Mouse (Mus musculus) heart, embryonic 10.5 days (tissue): ENCODE data around the gene Kcna7. TPM values are rescaled to one million over a fixed set of nuclear protein-coding genes. Genes with fewer than 3 reads are reported as not detected.

Source experiments
- DNase-seq: peaks from one replicate; pipeline ENCODE4 v3.0.0-alpha.2; 2017; ENCODE audit warnings: low spot score
- H3K27ac ChIP-seq: fragments of 300-500 bp; sonication (generic); 2 replicates; pipeline ENCODE4 v1.5.1; 2016; ENCODE audit warnings: mild to moderate bottlenecking
- H3K27me3 ChIP-seq: fragments of 300-500 bp; sonication (generic); 2 replicates; pipeline ENCODE4 v1.6.1; 2016; ENCODE audit warnings: mild to moderate bottlenecking; ENCODE audit not compliant: poor library complexity, insufficient read depth, severe bottlenecking
- H3K36me3 ChIP-seq: fragments of 300-500 bp; sonication (generic); 2 replicates; pipeline ENCODE4 v1.6.1; 2016; ENCODE audit warnings: mild to moderate bottlenecking, moderate library complexity
- H3K4me1 ChIP-seq: fragments of 300-500 bp; sonication (generic); 2 replicates; pipeline ENCODE4 v1.6.1; 2016; ENCODE audit warnings: mild to moderate bottlenecking
- H3K4me3 ChIP-seq: fragments of 300-500 bp; sonication (generic); 2 replicates; pipeline ENCODE4 v1.5.1; 2016; ENCODE audit warnings: mild to moderate bottlenecking, moderate library complexity
- H3K9me3 ChIP-seq: fragments of 300-500 bp; sonication (generic); 2 replicates; pipeline ENCODE4 v1.6.1; 2016; ENCODE audit warnings: mild to moderate bottlenecking, moderate library complexity
- WGBS: fragments of 180-500 bp; shearing (Covaris S2); methylation state at CpG from one replicate; pipeline ENCODE4 v1.1.7; 2016; 5-methylcytosine and 5-hydroxymethylcytosine counted together
- polyA plus RNA-seq: library from polyadenylated mRNA; unstranded; fragments of >200 nt; fragmentation: Nextera tagmentation; extraction: Ambion mirVana; gene quantifications from 2 replicates; pipeline ENCODE4 v1.2.1, GENCODE M21; 2016

Gene Kcna7
- polyA plus RNA-seq, 1 experiment from 2014 or later, result 0.45 TPM

- Histone ChIP-seq H3K27ac (peak overlapping the region; percentile 18; the same call in 1 of the 2 replicates), H3K4me1 (peaks cover 52% of the 10 kb centered on the region), H3K4me3 (peak overlapping the region; percentile 25), H3K36me3 (peaks cover 26% of the 10 kb centered on the region), H3K9me3 (no peaks in the 10 kb centered on the region), H3K27me3 (peaks cover 93% of the 10 kb centered on the region)
- WGBS, result 8% methylated on average over 13 of the region's 13 CpGs
- no peak for DNase-seq
Observed at GRCm38 (mm10) chr7:45417962-45418492, 12.6 kb downstream of the Kcna7 start.

- H3K27ac ChIP-seq, result peak overlapping the region; percentile 37; the same call in 1 of the 2 replicates
- peaks cover 46% of the 10 kb centered on the region for H3K36me3 ChIP-seq
- peaks cover 33% of the 10 kb centered on the region for H3K4me1 ChIP-seq
- DNase-seq, result no peak
- H3K27me3 ChIP-seq, result peaks cover 72% of the 10 kb centered on the region
- WGBS, result 13% methylated on average over 27 of the region's 27 CpGs
- H3K9me3 ChIP-seq, result no peaks in the 10 kb centered on the region
- H3K4me3 ChIP-seq, result peak overlapping the region; percentile 25
Observed at GRCm38 (mm10) chr7:45419859-45420614, 14.6 kb downstream of the Kcna7 start.

GRCm38 (mm10) chr7:45420615-45420919 is 15.1 kb downstream of the Kcna7 start, which contains the start of gene Lhb:
Gene Lhb, plus strand, starts transcription at chr7:45420820.
- Histone ChIP-seq H3K27ac (peak within 1 kb of the TSS; percentile 37; the same call in 1 of the 2 replicates), H3K4me1 (peaks cover 28% of the 10 kb centered on the region), H3K9me3 (no peaks in the 10 kb centered on the region), H3K27me3 (peaks cover 67% of the 10 kb centered on the region), H3K36me3 (peaks cover 51% of the 10 kb centered on the region), H3K4me3 (peak within 1 kb of the TSS; percentile 25)
- no peak for DNase-seq
- 62% methylated on average over 6 of the region's 6 CpGs for WGBS

GRCm38 (mm10) chr7:45421194-45421593 is 15.7 kb downstream of the Kcna7 start:
- Histone ChIP-seq H3K4me1 (peaks cover 24% of the 10 kb centered on the region), H3K27ac (no peak overlapping the region), H3K36me3 (peaks cover 58% of the 10 kb centered on the region), H3K27me3 (peaks cover 61% of the 10 kb centered on the region), H3K9me3 (no peaks in the 10 kb centered on the region), H3K4me3 (no peak overlapping the region)
- 88% methylated on average over 14 of the region's 14 CpGs for WGBS
- no peak for DNase-seq

GRCm38 (mm10) chr7:45426556-45426955 is 21.1 kb downstream of the Kcna7 start:
- Histone ChIP-seq H3K27me3 (peaks cover 7% of the 10 kb centered on the region), H3K9me3 (no peaks in the 10 kb centered on the region), H3K4me1 (peaks cover 11% of the 10 kb centered on the region; the same call in 1 of the 2 replicates), H3K4me3 (no peak overlapping the region), H3K27ac (no peak overlapping the region), H3K36me3 (peaks cover 100% of the 10 kb centered on the region)
- no peak for DNase-seq
- WGBS, result 91% methylated on average over 8 of the region's 8 CpGs

GRCm38 (mm10) chr7:45433835-45434202 is 28.4 kb downstream of the Kcna7 start:
- no peaks in the 10 kb centered on the region for H3K9me3 ChIP-seq
- under 1% methylated on average over 7 of the region's 7 CpGs for WGBS
- H3K36me3 ChIP-seq, result peaks cover 33% of the 10 kb centered on the region
- H3K27ac ChIP-seq, result peak overlapping the region; percentile 93
- H3K27me3 ChIP-seq, result no peaks in the 10 kb centered on the region
- peaks cover 54% of the 10 kb centered on the region for H3K4me1 ChIP-seq
- no peak for DNase-seq
- peak overlapping the region; percentile 72 for H3K4me3 ChIP-seq

- 0% methylated on average over 45 of the region's 45 CpGs for WGBS
- Histone ChIP-seq H3K4me3 (peak within 1 kb of the TSS; percentile 72), H3K9me3 (no peaks in the 10 kb centered on the region), H3K27ac (peak within 1 kb of the TSS; percentile 93), H3K36me3 (peaks cover 30% of the 10 kb centered on the region), H3K4me1 (peaks cover 54% of the 10 kb centered on the region), H3K27me3 (no peaks in the 10 kb centered on the region)
- DNase-seq, result peak; percentile 100
Observed at GRCm38 (mm10) chr7:45434203-45435015, 29.0 kb downstream of the Kcna7 start, which contains the start of gene Gys1. Gene Gys1, plus strand, starts transcription at chr7:45434844.

- H3K4me3 ChIP-seq, result peak overlapping the region; percentile 72
- peaks cover 30% of the 10 kb centered on the region for H3K36me3 ChIP-seq
- no peak for DNase-seq
- H3K4me1 ChIP-seq, result peaks cover 54% of the 10 kb centered on the region
- no peaks in the 10 kb centered on the region for H3K9me3 ChIP-seq
- 3% methylated on average over 16 of the region's 16 CpGs for WGBS
- peak overlapping the region; percentile 93 for H3K27ac ChIP-seq
- no peaks in the 10 kb centered on the region for H3K27me3 ChIP-seq
Observed at GRCm38 (mm10) chr7:45435038-45435437, 29.6 kb downstream of the Kcna7 start.

- 92% methylated on average over 5 of the region's 5 CpGs for WGBS
- H3K27ac ChIP-seq, result no peak overlapping the region
- H3K4me1 ChIP-seq, result peaks cover 44% of the 10 kb centered on the region
- H3K27me3 ChIP-seq, result no peaks in the 10 kb centered on the region
- DNase-seq, result no peak
- H3K4me3 ChIP-seq, result peak overlapping the region; percentile 72; the same call in 1 of the 2 replicates
- no peaks in the 10 kb centered on the region for H3K9me3 ChIP-seq
- peaks cover 30% of the 10 kb centered on the region for H3K36me3 ChIP-seq
Observed at GRCm38 (mm10) chr7:45436444-45436843, 31.0 kb downstream of the Kcna7 start.

- Histone ChIP-seq H3K4me3 (peak overlapping the region; percentile 31), H3K27me3 (no peaks in the 10 kb centered on the region), H3K36me3 (peaks cover 28% of the 10 kb centered on the region), H3K27ac (no peak overlapping the region), H3K4me1 (peaks cover 43% of the 10 kb centered on the region), H3K9me3 (no peaks in the 10 kb centered on the region)
- 30% methylated on average over 6 of the region's 6 CpGs for WGBS
- DNase-seq, result no peak
Observed at GRCm38 (mm10) chr7:45437046-45437445, 31.6 kb downstream of the Kcna7 start.

- Histone ChIP-seq H3K36me3 (peaks cover 32% of the 10 kb centered on the region), H3K27me3 (no peaks in the 10 kb centered on the region), H3K27ac (no peak within 1 kb of the TSS), H3K4me3 (peak within 1 kb of the TSS; percentile 31), H3K9me3 (no peaks in the 10 kb centered on the region), H3K4me1 (peaks cover 41% of the 10 kb centered on the region)
- DNase-seq, result no peak
- 16% methylated on average over 19 of the region's 19 CpGs for WGBS
Observed at GRCm38 (mm10) chr7:45437521-45438276, 32.2 kb downstream of the Kcna7 start, which contains the start of gene Ruvbl2. Gene Ruvbl2, minus strand, starts transcription at chr7:45438096.
